Mouse (Mus musculus) forebrain, embryonic 15.5 days (tissue): ENCODE data around the gene Syt8. TPM values are rescaled to one million over a fixed set of nuclear protein-coding genes. Genes with fewer than 3 reads are reported as not detected.

Experiments
- ATAC-seq: fragments of 200-750 bp; cut with Nextera tagmentation; replicated peaks from 2 replicates; pipeline ENCODE4 v1.8.0; 2017; ENCODE audit warnings: mild to moderate bottlenecking, moderate TSS enrichment, moderate library complexity
- H3K27ac ChIP-seq: fragments of 300-500 bp; sonication (generic); replicated peaks from 2 replicates; pipeline ENCODE4 v1.5.1; 2015; ENCODE audit warnings: mild to moderate bottlenecking, inconsistent platforms
- H3K27me3 ChIP-seq: fragments of 300-500 bp; sonication (generic); 2 replicates; pipeline ENCODE4 v1.6.1; 2015; ENCODE audit warnings: inconsistent platforms
- H3K36me3 ChIP-seq: fragments of 300-500 bp; sonication (generic); 2 replicates; pipeline ENCODE4 v1.6.1; 2015; ENCODE audit warnings: mild to moderate bottlenecking, inconsistent platforms
- H3K4me1 ChIP-seq: fragments of 300-500 bp; sonication (generic); 2 replicates; pipeline ENCODE4 v1.6.1; 2015; ENCODE audit warnings: inconsistent platforms
- H3K4me2 ChIP-seq: fragments of 300-500 bp; sonication (generic); replicated peaks from 2 replicates; pipeline ENCODE4 v1.6.1; 2015; ENCODE audit warnings: mild to moderate bottlenecking, inconsistent platforms
- H3K4me3 ChIP-seq: fragments of 300-500 bp; sonication (generic); 2 replicates; pipeline ENCODE4 v1.5.1; 2015; ENCODE audit warnings: mild to moderate bottlenecking, inconsistent platforms
- H3K9ac ChIP-seq: fragments of 300-500 bp; sonication (generic); replicated peaks from 2 replicates; pipeline ENCODE4 v1.6.1; 2015; ENCODE audit warnings: mild to moderate bottlenecking, inconsistent platforms
- H3K9me3 ChIP-seq: fragments of 300-500 bp; sonication (generic); 2 replicates; pipeline ENCODE4 v1.6.1; 2016; ENCODE audit warnings: inconsistent platforms
- WGBS: fragments of 180-500 bp; shearing (Covaris S2); methylation state at CpG from one replicate; pipeline ENCODE4 v1.1.7; 2015; ENCODE audit warnings: mixed read lengths; 5-methylcytosine and 5-hydroxymethylcytosine counted together
- polyA plus RNA-seq: library from polyadenylated mRNA; unstranded; fragments of >200 nt; fragmentation: Nextera tagmentation; extraction: Ambion mirVana; gene quantifications from 2 replicates; pipeline ENCODE4 v1.2.1, GENCODE M21; 2015

Syt8 gene
- polyA plus RNA-seq, 1 experiment from 2014 or later = not detected

- H3K9me3 ChIP-seq = no peaks in the 10 kb centered on the region
- 68% methylated on average over 5 of the region's 5 CpGs for WGBS
- H3K4me3 ChIP-seq = no peak overlapping the region
- H3K4me1 ChIP-seq = no peaks in the 10 kb centered on the region
- H3K27me3 ChIP-seq = no peaks in the 10 kb centered on the region
- no peaks in the 10 kb centered on the region for H3K36me3 ChIP-seq
- no peak overlapping the region for H3K27ac ChIP-seq
- no peak overlapping the region for H3K4me2 ChIP-seq
- no peak for ATAC-seq
- no peak overlapping the region for H3K9ac ChIP-seq
Measured at GRCm38 (mm10) chr7:142437324-142437723, 2.7 kb downstream of the Syt8 start.

GRCm38 (mm10) chr7:142439966-142440365 is 5.3 kb downstream of the Syt8 start:
- no peaks in the 10 kb centered on the region for H3K36me3 ChIP-seq
- whole genome bisulfite sequencing = 86% methylated on average over 14 of the region's 14 CpGs
- no peak overlapping the region for H3K27ac ChIP-seq
- no peak overlapping the region for H3K4me2 ChIP-seq
- no peak overlapping the region for H3K4me3 ChIP-seq
- no peaks in the 10 kb centered on the region for H3K4me1 ChIP-seq
- no peaks in the 10 kb centered on the region for H3K27me3 ChIP-seq
- no peaks in the 10 kb centered on the region for H3K9me3 ChIP-seq
- ATAC-seq = no peak
- no peak overlapping the region for H3K9ac ChIP-seq

GRCm38 (mm10) chr7:142440657-142441114 is 6.0 kb downstream of the Syt8 start:
- WGBS = 67% methylated on average over 5 of the region's 5 CpGs
- Histone ChIP-seq H3K4me2 (no peak overlapping the region), H3K4me3 (no peak overlapping the region), H3K36me3 (no peaks in the 10 kb centered on the region), H3K9ac (no peak overlapping the region), H3K9me3 (no peaks in the 10 kb centered on the region), H3K27ac (no peak overlapping the region), H3K27me3 (no peaks in the 10 kb centered on the region), H3K4me1 (no peaks in the 10 kb centered on the region)
- peak; percentile 56; the same call in 1 of the 2 replicates for ATAC-seq

- no peak within 1 kb of the TSS for H3K9ac ChIP-seq
- no peaks in the 10 kb centered on the region for H3K9me3 ChIP-seq
- H3K36me3 ChIP-seq = no peaks in the 10 kb centered on the region
- ATAC-seq = no peak
- no peak within 1 kb of the TSS for H3K4me2 ChIP-seq
- H3K4me1 ChIP-seq = no peaks in the 10 kb centered on the region
- WGBS = 87% methylated on average over 9 of the region's 9 CpGs
- H3K4me3 ChIP-seq = no peak within 1 kb of the TSS
- no peak within 1 kb of the TSS for H3K27ac ChIP-seq
- H3K27me3 ChIP-seq = no peaks in the 10 kb centered on the region
Measured at GRCm38 (mm10) chr7:142441585-142441984, 6.9 kb downstream of the Syt8 start, which contains the start of gene Tnni2. Gene Tnni2 (plus strand): TSS chr7:142441808.

- no peaks in the 10 kb centered on the region for H3K36me3 ChIP-seq
- WGBS = 79% methylated on average over 9 of the region's 9 CpGs
- H3K4me3 ChIP-seq = no peak overlapping the region
- no peak overlapping the region for H3K27ac ChIP-seq
- no peak overlapping the region for H3K4me2 ChIP-seq
- H3K9me3 ChIP-seq = no peaks in the 10 kb centered on the region
- no peaks in the 10 kb centered on the region for H3K27me3 ChIP-seq
- no peak overlapping the region for H3K9ac ChIP-seq
- H3K4me1 ChIP-seq = no peaks in the 10 kb centered on the region
- ATAC-seq = no peak
Measured at GRCm38 (mm10) chr7:142442081-142442907, 7.6 kb downstream of the Syt8 start.

- Histone ChIP-seq H3K9me3 (no peaks in the 10 kb centered on the region), H3K27me3 (no peaks in the 10 kb centered on the region), H3K27ac (no peak overlapping the region), H3K4me2 (no peak overlapping the region), H3K4me3 (no peak overlapping the region), H3K36me3 (no peaks in the 10 kb centered on the region), H3K9ac (no peak overlapping the region), H3K4me1 (no peaks in the 10 kb centered on the region)
- 94% methylated on average over 7 of the region's 7 CpGs for WGBS
- ATAC-seq = no peak
Measured at GRCm38 (mm10) chr7:142442908-142443420, 8.3 kb downstream of the Syt8 start.

- Histone ChIP-seq H3K4me1 (no peaks in the 10 kb centered on the region), H3K36me3 (no peaks in the 10 kb centered on the region), H3K4me3 (no peak overlapping the region), H3K4me2 (no peak overlapping the region), H3K27ac (no peak overlapping the region), H3K27me3 (no peaks in the 10 kb centered on the region), H3K9ac (no peak overlapping the region), H3K9me3 (no peaks in the 10 kb centered on the region)
- no peak for ATAC-seq
- WGBS = 88% methylated on average over 5 of the region's 5 CpGs
Measured at GRCm38 (mm10) chr7:142443474-142443873, 8.8 kb downstream of the Syt8 start.

- WGBS = 89% methylated on average over 6 of the region's 6 CpGs
Measured at GRCm38 (mm10) chr7:142444171-142444570, 9.5 kb downstream of the Syt8 start.

GRCm38 (mm10) chr7:142445324-142445723 is 10.7 kb downstream of the Syt8 start:
- Histone ChIP-seq H3K36me3 (no peaks in the 10 kb centered on the region), H3K27ac (no peak overlapping the region), H3K4me2 (no peak overlapping the region), H3K9me3 (no peaks in the 10 kb centered on the region), H3K4me3 (no peak overlapping the region), H3K27me3 (no peaks in the 10 kb centered on the region), H3K4me1 (no peaks in the 10 kb centered on the region), H3K9ac (no peak overlapping the region)
- WGBS = 86% methylated on average over 6 of the region's 6 CpGs
- ATAC-seq = no peak

More at GRCm38 (mm10) chr7:142444171-142444570, 9.5 kb downstream of the Syt8 start:
- H3K4me1 ChIP-seq = no peaks in the 10 kb centered on the region
- no peak overlapping the region for H3K4me2 ChIP-seq
- no peak overlapping the region for H3K4me3 ChIP-seq
- H3K9ac ChIP-seq = no peak overlapping the region
- H3K27ac ChIP-seq = no peak overlapping the region
- no peaks in the 10 kb centered on the region for H3K36me3 ChIP-seq
- H3K9me3 ChIP-seq = no peaks in the 10 kb centered on the region
- H3K27me3 ChIP-seq = no peaks in the 10 kb centered on the region
- ATAC-seq = no peak

GRCm38 (mm10) chr7:142446264-142446663 is 11.6 kb downstream of the Syt8 start:
- no peaks in the 10 kb centered on the region for H3K27me3 ChIP-seq
- ATAC-seq = no peak
- no peak overlapping the region for H3K4me3 ChIP-seq
- H3K9me3 ChIP-seq = no peaks in the 10 kb centered on the region
- WGBS = 91% methylated on average over 4 of the region's 4 CpGs
- H3K4me1 ChIP-seq = no peaks in the 10 kb centered on the region
- no peak overlapping the region for H3K4me2 ChIP-seq
- no peaks in the 10 kb centered on the region for H3K36me3 ChIP-seq
- no peak overlapping the region for H3K27ac ChIP-seq
- H3K9ac ChIP-seq = no peak overlapping the region

- no peaks in the 10 kb centered on the region for H3K27me3 ChIP-seq
- H3K9ac ChIP-seq = no peak overlapping the region
- no peak overlapping the region for H3K4me3 ChIP-seq
- H3K9me3 ChIP-seq = no peaks in the 10 kb centered on the region
- no peaks in the 10 kb centered on the region for H3K36me3 ChIP-seq
- H3K4me2 ChIP-seq = no peak overlapping the region
- 79% methylated on average over 6 of the region's 6 CpGs for WGBS
- H3K4me1 ChIP-seq = no peaks in the 10 kb centered on the region
- no peak for ATAC-seq
- H3K27ac ChIP-seq = no peak overlapping the region
Measured at GRCm38 (mm10) chr7:142449038-142449617, 14.5 kb downstream of the Syt8 start.

GRCm38 (mm10) chr7:142454706-142455105 is 20.1 kb downstream of the Syt8 start:
- no peaks in the 10 kb centered on the region for H3K9me3 ChIP-seq
- H3K4me1 ChIP-seq = peaks cover 16% of the 10 kb centered on the region
- ATAC-seq = no peak
- 16% methylated on average over 1 of the region's 1 CpGs for WGBS
- no peak overlapping the region for H3K27ac ChIP-seq
- H3K9ac ChIP-seq = no peak overlapping the region
- no peak overlapping the region for H3K4me2 ChIP-seq
- no peaks in the 10 kb centered on the region for H3K36me3 ChIP-seq
- H3K27me3 ChIP-seq = no peaks in the 10 kb centered on the region
- H3K4me3 ChIP-seq = no peak overlapping the region
